7 mouse cellular contexts compared by ENCODE assay signal in genomic region chr9:123528087-123528925, GRCm38 (mm10). TPM values are rescaled to one million over a fixed set of nuclear protein-coding genes. Genes with fewer than 3 reads are reported as not detected.
DNase-seq lines count a peak whose midpoint lies in the region; ATAC-seq and TF ChIP-seq lines count a peak whose summit lies in the region.

No protein-coding gene starts in this region.

- intact Hi-C loops in heart, postnatal 10 days (cut with DNase I), result loop anchor here (5.0 kb wide), 1 partner anchor 161 kb away; the partner anchor contains the start of gene Lars2

- peak overlapping the region; percentile 71 for H3K27ac ChIP-seq in lung, postnatal 0 days (ENCODE audit: low read length)
- H3K27ac ChIP-seq in liver, embryonic 16.5 days (ENCODE audit: low read length), result peak overlapping the region; percentile 98

- peak overlapping the region; percentile 34 for H3K4me3 ChIP-seq in lung, postnatal 0 days (ENCODE audit: low read depth, low read length)
- H3K4me3 ChIP-seq in liver, embryonic 16.5 days (ENCODE audit: low read depth, low read length), result peak overlapping the region; percentile 99

- TF ChIP-seq EP300 in lung, postnatal 0 days (IDR thresholded peaks at IDR 0.05), result no peak

- DNase-seq in lung, postnatal 0 days (ENCODE audit: low spot score), result peak; percentile 28
- DNase-seq in lung, postnatal 10 days, result no peak
- DNase-seq in cerebellum, adult 8-10 months, result peak; percentile 39
- DNase-seq in heart, postnatal 10 days, result peak; percentile 36 to 37
- no peak for DNase-seq in right cerebral cortex, postnatal 4 days
- no peak for DNase-seq in spleen, postnatal 14 days (ENCODE audit: low spot score in 2 of 2)

- ATAC-seq in lung, postnatal 0 days, result no peak
- ATAC-seq in liver, embryonic 16.5 days (ENCODE audit: low read depth), result no peak

- no peaks in the 10 kb centered on the region for H3K27me3 ChIP-seq in lung, postnatal 0 days (replicated peaks; ENCODE audit: insufficient read depth, low read length)
- no peaks in the 10 kb centered on the region for H3K27me3 ChIP-seq in liver, embryonic 16.5 days (ENCODE audit: control insufficient read depth, insufficient read depth, low read depth, low read length)

- no peaks in the 10 kb centered on the region for H3K9me3 ChIP-seq in lung, postnatal 0 days (ENCODE audit: low read length)
- no peaks in the 10 kb centered on the region for H3K9me3 ChIP-seq in liver, embryonic 16.5 days (replicated peaks; ENCODE audit: control insufficient read depth, low read length)

- TF ChIP-seq CTCF in lung, postnatal 0 days (IDR thresholded peaks at IDR 0.05), result no peak

- H3K4me2 ChIP-seq in lung, postnatal 0 days (replicated peaks; ENCODE audit: low read depth, low read length), result peak overlapping the region; percentile 56
- peak overlapping the region; percentile 98 for H3K4me2 ChIP-seq in liver, embryonic 16.5 days (ENCODE audit: low read depth, low read length)

- WGBS in lung, postnatal 0 days, result 18% methylated on average over 6 of the region's 6 CpGs
- WGBS in liver, embryonic 16.5 days (ENCODE audit: insufficient replicate concordance), result 18% methylated on average over 6 of the region's 6 CpGs

- peak overlapping the region; percentile 41 for H3K9ac ChIP-seq in lung, postnatal 0 days (replicated peaks; ENCODE audit: low read depth)
- H3K9ac ChIP-seq in liver, embryonic 16.5 days (ENCODE audit: low read depth, low read length), result peak overlapping the region; percentile 60

- H3K36me3 ChIP-seq in lung, postnatal 0 days (ENCODE audit: insufficient read depth, low read length), result no peaks in the 10 kb centered on the region
- H3K36me3 ChIP-seq in liver, embryonic 16.5 days (ENCODE audit: control insufficient read depth, insufficient read depth), result no peaks in the 10 kb centered on the region

- H3K4me1 ChIP-seq in lung, postnatal 0 days (ENCODE audit: insufficient read depth, low read depth, low read length), result peaks cover 4% of the 10 kb centered on the region; the same call in 1 of the 2 replicates
- H3K4me1 ChIP-seq in liver, embryonic 16.5 days (ENCODE audit: control insufficient read depth, low read depth, low read length), result peaks cover 25% of the 10 kb centered on the region

RNA-seq across cellular contexts. Expression of gene Sacm1l, which starts 1.3 kb away (rescaled TPM):
- 38.6 and 41.2 TPM in 2 replicates for polyA plus RNA-seq in lung, postnatal 0 days (2015; fragmentation: Nextera tagmentation; extraction: Ambion mirVana)
- 10 to 100 TPM; 43.5 to 45.3 TPM for total RNA-seq in heart, postnatal 10 days (2021)
- 25.7 and 28.0 TPM in 2 replicates for polyA plus RNA-seq in liver, embryonic 16.5 days (2015; fragmentation: Nextera tagmentation; extraction: Ambion mirVana)

RNA-seq across cellular contexts. Expression of gene Limd1, which starts 49.8 kb away (rescaled TPM):
- 56.3 and 61.9 TPM in 2 replicates for polyA plus RNA-seq in lung, postnatal 0 days (2015; fragmentation: Nextera tagmentation; extraction: Ambion mirVana)
- total RNA-seq in heart, postnatal 10 days (2021), result 10 to 100 TPM; 49.6 to 53.5 TPM
- polyA plus RNA-seq in liver, embryonic 16.5 days (2015; fragmentation: Nextera tagmentation; extraction: Ambion mirVana), result 20.3 and 22.5 TPM in 2 replicates

Comparison
In these comparisons a context has a peak if more than half of its experiments do, and no peak if none do; other contexts are left out.
1. DNase-seq: peak in lung, postnatal 0 days (single experiment), cerebellum, adult 8-10 months (single experiment) and heart, postnatal 10 days (2 of 2); none in lung, postnatal 10 days (single experiment), right cerebral cortex, postnatal 4 days (single experiment) and spleen, postnatal 14 days (0 of 2).